Mouse (Mus musculus) spleen, adult 2 months (tissue): ENCODE results near the gene Plpp6. TPM values are rescaled to one million over a fixed set of nuclear protein-coding genes. Genes with fewer than 3 reads are reported as not detected.

Source experiments
- DNase-seq, 2 experiments: peaks; one replicate each; pipeline versions ENCODE4 v3.0.0 to v3.0.0-alpha.2; 2012 to 2021; ENCODE audit warnings: low spot score in 2 of 2, low read depth in 1 of 2
- H3K27ac ChIP-seq: fragments of 200-500 bp; 2 replicates; pipeline ENCODE4 v1.5.1; 2012; ENCODE audit warnings: low read length, inconsistent platforms; ENCODE audit not compliant: insufficient read depth
- H3K27me3 ChIP-seq: fragments of 200-500 bp; 2 replicates; pipeline ENCODE4 v1.6.1; 2012; ENCODE audit warnings: mild to moderate bottlenecking, moderate library complexity, low read length, inconsistent platforms; ENCODE audit not compliant: control insufficient read depth, insufficient read depth
- H3K36me3 ChIP-seq: fragments of 200-500 bp; 2 replicates; pipeline ENCODE4 v1.6.1; 2012; ENCODE audit warnings: mild to moderate bottlenecking, low read length, inconsistent platforms; ENCODE audit not compliant: control insufficient read depth, insufficient read depth
- H3K4me1 ChIP-seq: fragments of 200-500 bp; 2 replicates; pipeline ENCODE4 v1.6.1; 2011; ENCODE audit warnings: inconsistent platforms; ENCODE audit not compliant: control insufficient read depth, insufficient read depth, insufficient read length
- H3K4me3 ChIP-seq: fragments of 200-500 bp; 2 replicates; pipeline ENCODE4 v1.5.1; 2011; ENCODE audit warnings: mild to moderate bottlenecking, inconsistent platforms; ENCODE audit not compliant: insufficient read depth, insufficient read length; ENCODE audit errors: extremely low read depth
- CTCF ChIP-seq: fragments of 200-500 bp; IDR thresholded peaks from 2 replicates; pipeline ENCODE4 v1.5.1; 2011; ENCODE audit warnings: mild to moderate bottlenecking, inconsistent platforms; ENCODE audit not compliant: insufficient read depth, insufficient read length, insufficient replicate concordance; ENCODE audit errors: extremely low read depth
- POLR2A ChIP-seq: fragments of 200-500 bp; IDR thresholded peaks from 2 replicates; pipeline ENCODE4 v1.6.1; 2011; ENCODE audit warnings: low read depth, low read length, inconsistent platforms
- WGBS: fragments of 180-500 bp; shearing (Covaris S2); methylation state at CpG from one replicate; pipeline ENCODE4 v1.1.7; 2018; 5-methylcytosine and 5-hydroxymethylcytosine counted together
- polyA plus RNA-seq: library from polyadenylated mRNA; depleted of rRNA; stranded (reverse); fragments of >200 nt; gene quantifications from 2 replicates; pipeline ENCODE4 v1.2.3, GENCODE M21; 2012

Plpp6 gene
- polyA plus RNA-seq, 1 experiment, result 6.6 TPM

DNA sequence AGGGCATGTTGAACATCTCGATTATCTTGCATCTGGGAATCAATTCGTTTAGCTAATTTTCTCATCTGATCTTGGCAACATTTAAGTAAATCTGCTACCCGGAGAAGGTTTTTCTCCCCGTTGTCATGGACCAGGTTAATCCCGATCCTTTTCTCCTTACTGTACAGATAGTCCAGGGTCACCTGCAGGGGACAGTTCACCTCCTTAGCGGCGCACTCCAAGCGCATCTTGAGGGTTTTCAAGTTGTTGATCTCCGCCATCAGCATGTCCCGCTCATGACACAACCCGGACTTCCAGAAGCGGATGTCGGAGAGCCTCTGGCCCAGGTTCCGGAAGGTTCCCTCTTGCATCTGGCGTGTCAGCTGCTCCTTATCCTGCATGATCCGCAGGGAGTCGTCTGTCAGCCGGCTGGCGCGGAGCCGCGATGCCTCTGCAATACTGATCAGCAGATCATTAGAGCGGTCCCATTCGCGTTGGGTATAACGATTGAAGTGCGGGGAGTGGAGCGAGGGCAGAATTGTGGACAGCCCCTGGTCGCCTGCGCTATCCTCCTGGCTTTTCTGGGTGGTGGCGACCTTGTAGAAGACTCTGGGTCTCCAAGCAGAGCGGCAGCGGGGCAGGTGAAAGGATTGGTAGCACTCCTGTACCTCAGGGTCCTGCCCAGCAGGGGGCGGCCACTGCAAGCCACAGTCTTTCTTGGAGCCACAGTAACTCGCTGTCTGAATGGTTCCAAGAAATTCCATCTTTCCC, 11.3 kb downstream of the Plpp6 start:
- Histone ChIP-seq H3K36me3 (peaks cover 1% of the 10 kb centered on the region; the same call in 1 of the 2 replicates), H3K27ac (no peak overlapping the region), H3K4me1 (no peaks in the 10 kb centered on the region), H3K4me3 (peak overlapping the region; percentile 33; the same call in 1 of the 2 replicates), H3K27me3 (no peaks in the 10 kb centered on the region)
- DNase-seq, result peak in 1 of 2 experiments; percentile 77
- 37% methylated on average over 35 of the region's 35 CpGs for WGBS
- peak; percentile 88 for TF ChIP-seq CTCF
- no peak for TF ChIP-seq POLR2A

GRCm38 (mm10) chr19:28982617-28983016, 18.9 kb downstream of the Plpp6 start:
- TF ChIP-seq POLR2A (no peak), CTCF (no peak)
- no peak for DNase-seq

DNA sequence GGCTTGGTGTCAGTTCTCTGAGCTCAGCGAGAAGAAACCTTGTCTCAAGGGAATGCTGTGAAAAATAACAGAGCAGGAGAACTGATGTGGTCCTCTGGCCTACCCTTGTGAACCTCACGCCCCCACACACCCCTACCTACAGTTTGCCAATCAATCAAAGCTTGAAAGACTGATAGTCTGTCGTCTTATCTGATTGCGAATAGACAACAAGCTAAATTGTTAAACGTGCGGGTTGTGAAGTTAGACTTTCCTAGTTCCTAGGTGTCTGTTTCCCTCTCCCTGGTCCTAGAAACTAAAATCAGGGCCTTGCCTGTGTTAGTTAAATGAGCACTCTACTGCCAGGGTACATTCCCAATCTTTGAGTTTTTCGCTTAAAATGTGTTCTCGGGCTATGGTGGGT, 25.8 kb downstream of the Plpp6 start:
- TF ChIP-seq POLR2A, result no peak
- no peak for TF ChIP-seq CTCF
- Histone ChIP-seq H3K27me3 (no peaks in the 10 kb centered on the region), H3K27ac (no peak overlapping the region), H3K4me1 (peaks cover 7% of the 10 kb centered on the region; the same call in 1 of the 2 replicates), H3K36me3 (peaks cover under 1% of the 10 kb centered on the region; the same call in 1 of the 2 replicates), H3K4me3 (peak overlapping the region; percentile 80)
- WGBS, result 46% methylated on average over 8 of the region's 8 CpGs
- no peak for DNase-seq

More at GRCm38 (mm10) chr19:28982617-28983016, 18.9 kb downstream of the Plpp6 start:
- H3K27ac ChIP-seq, result no peak overlapping the region
- no peak overlapping the region for H3K4me3 ChIP-seq
- H3K36me3 ChIP-seq, result no peaks in the 10 kb centered on the region
- WGBS, result 82% methylated on average over 7 of the region's 7 CpGs
- H3K4me1 ChIP-seq, result no peaks in the 10 kb centered on the region
- H3K27me3 ChIP-seq, result no peaks in the 10 kb centered on the region

- Histone ChIP-seq H3K4me3 (peak within 1 kb of the TSS; percentile 80), H3K4me1 (peaks cover 7% of the 10 kb centered on the region; the same call in 1 of the 2 replicates), H3K36me3 (peaks cover 5% of the 10 kb centered on the region), H3K27me3 (no peaks in the 10 kb centered on the region), H3K27ac (peak within 1 kb of the TSS; percentile 75)
- DNase-seq, result peak; percentile 82 to 98
- TF ChIP-seq CTCF, result no peak
- peak; percentile 82 for TF ChIP-seq POLR2A
- 0% methylated on average over 37 of the region's 37 CpGs for WGBS
Measured at GRCm38 (mm10) chr19:28990194-28990589, 26.4 kb downstream of the Plpp6 start, which contains the start of gene Cdc37l1. Gene Cdc37l1, plus strand, starts transcription at chr19:28990352.

- peak in 1 of 2 experiments; percentile 1 for DNase-seq
- H3K4me1 ChIP-seq, result peaks cover 7% of the 10 kb centered on the region; the same call in 1 of the 2 replicates
- WGBS, result under 1% methylated on average over 41 of the region's 41 CpGs
- peak overlapping the region; percentile 80 for H3K4me3 ChIP-seq
- TF ChIP-seq POLR2A (no peak), CTCF (no peak)
- peaks cover 7% of the 10 kb centered on the region for H3K36me3 ChIP-seq
- H3K27me3 ChIP-seq, result no peaks in the 10 kb centered on the region
- peak overlapping the region; percentile 75 for H3K27ac ChIP-seq
Measured at GRCm38 (mm10) chr19:28990590-28991221, 27.0 kb downstream of the Plpp6 start.

GRCm38 (mm10) chr19:28991391-28991790, 27.6 kb downstream of the Plpp6 start:
- TF ChIP-seq POLR2A (no peak), CTCF (no peak)
- Histone ChIP-seq H3K27ac (no peak overlapping the region), H3K4me1 (peaks cover 7% of the 10 kb centered on the region; the same call in 1 of the 2 replicates), H3K36me3 (peaks cover 8% of the 10 kb centered on the region), H3K27me3 (no peaks in the 10 kb centered on the region), H3K4me3 (peak overlapping the region; percentile 80)
- 63% methylated on average over 5 of the region's 5 CpGs for WGBS
- no peak for DNase-seq

DNA sequence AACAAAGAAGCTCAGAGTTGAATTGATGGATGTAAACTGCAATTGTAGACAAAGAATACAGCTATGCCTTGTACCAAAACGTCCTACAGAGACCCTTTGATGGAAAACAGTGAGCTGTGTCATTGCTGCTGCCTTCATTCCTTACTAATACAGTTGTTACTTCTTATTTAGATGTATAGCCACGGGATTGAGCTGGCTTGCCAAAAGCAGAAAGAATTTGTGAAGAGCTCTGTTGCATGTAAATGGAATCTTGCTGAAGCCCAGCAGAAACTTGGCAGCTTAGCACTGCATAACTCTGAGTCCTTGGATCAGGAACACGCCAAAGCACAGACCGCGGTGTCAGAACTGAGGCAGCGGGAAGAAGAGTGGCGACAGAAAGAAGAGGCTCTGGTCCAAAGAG, 31.1 kb downstream of the Plpp6 start:
- Histone ChIP-seq H3K36me3 (peaks cover 12% of the 10 kb centered on the region), H3K4me1 (peaks cover 3% of the 10 kb centered on the region; the same call in 1 of the 2 replicates), H3K27me3 (no peaks in the 10 kb centered on the region), H3K27ac (no peak overlapping the region), H3K4me3 (no peak overlapping the region)
- TF ChIP-seq CTCF (no peak), POLR2A (no peak)
- no peak for DNase-seq
- 86% methylated on average over 7 of the region's 7 CpGs for WGBS
